Mouse (Mus musculus) erythroblast, embryonic 14.5 days (primary cell): ENCODE measurements around the gene Hk1.

Source experiments
- GATA1 ChIP-seq: IDR thresholded peaks from 2 replicates; pipeline ENCODE4 v1.6.1; 2012; ENCODE audit warnings: low read length, inconsistent platforms, mixed read lengths
- TAL1 ChIP-seq: IDR thresholded peaks from 3 replicates; pipeline ENCODE4 v1.6.1; 2012; ENCODE audit warnings: low read length, inconsistent platforms, mixed read lengths

DNA sequence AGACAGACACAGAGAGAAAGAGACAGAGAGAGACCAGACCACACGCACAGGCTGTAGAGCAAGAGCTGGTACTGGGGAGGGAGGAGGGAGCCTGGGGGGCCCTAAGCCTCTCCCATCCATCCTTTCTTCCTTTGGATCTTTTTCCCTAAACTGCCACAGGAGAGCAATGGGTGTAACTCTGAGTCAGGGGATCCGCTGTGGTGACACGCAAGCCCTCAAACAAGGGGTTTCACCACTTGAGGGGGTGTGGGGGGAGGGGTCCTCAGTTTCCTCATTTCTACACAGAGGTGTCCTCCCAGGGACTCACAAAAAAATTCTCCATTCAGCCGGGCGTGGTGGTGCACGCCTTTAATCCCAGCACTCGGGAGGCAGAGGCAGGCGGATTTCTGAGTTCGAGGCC, 48.4 kb downstream of the Hk1 start:
- TF ChIP-seq GATA1 (no peak), TAL1 (no peak)
